Mouse (Mus musculus) thymus, adult 2 months (tissue): Measurements from ENCODE around the gene Rgs12. TPM values are rescaled to one million over a fixed set of nuclear protein-coding genes. Genes with fewer than 3 reads are reported as not detected.

ENCODE experiments used
- DNase-seq: peaks from one replicate; pipeline ENCODE4 v3.0.0; 2021
- H3K27ac ChIP-seq: fragments of 200-500 bp; 2 replicates; pipeline ENCODE4 v1.5.1; 2012; ENCODE audit warnings: low read length, control low read depth; ENCODE audit not compliant: control insufficient read depth, insufficient read depth
- H3K27me3 ChIP-seq: fragments of 200-500 bp; 2 replicates; pipeline ENCODE4 v1.6.1; 2012; ENCODE audit warnings: mild to moderate bottlenecking, low read length, moderate library complexity, mixed read lengths; ENCODE audit not compliant: control insufficient read depth, insufficient read depth
- H3K36me3 ChIP-seq: fragments of 200-500 bp; 2 replicates; pipeline ENCODE4 v1.6.1; 2012; ENCODE audit warnings: mild to moderate bottlenecking, low read length, moderate library complexity; ENCODE audit not compliant: control insufficient read depth, insufficient read depth
- H3K4me1 ChIP-seq: fragments of 200-500 bp; replicated peaks from 2 replicates; pipeline ENCODE4 v1.6.1; 2012; ENCODE audit warnings: low read length; ENCODE audit not compliant: control insufficient read depth, insufficient read depth
- H3K4me3 ChIP-seq: fragments of 200-500 bp; 2 replicates; pipeline ENCODE4 v1.5.1; 2012; ENCODE audit warnings: mild to moderate bottlenecking, low read length, control low read depth, moderate library complexity; ENCODE audit not compliant: control insufficient read depth, insufficient read depth
- CTCF ChIP-seq: fragments of 200-500 bp; IDR thresholded peaks from 2 replicates; pipeline ENCODE4 v1.5.1; 2012; ENCODE audit warnings: mild to moderate bottlenecking, control low read depth, low read length, moderate library complexity, borderline replicate concordance; ENCODE audit not compliant: control insufficient read depth, poor library complexity, insufficient read depth; ENCODE audit errors: extremely low read depth
- POLR2A ChIP-seq: fragments of 200-500 bp; IDR thresholded peaks from 2 replicates; pipeline ENCODE4 v1.6.1; 2012; ENCODE audit warnings: mild to moderate bottlenecking, low read length, control low read depth, moderate library complexity; ENCODE audit not compliant: control insufficient read depth, poor library complexity, insufficient read depth; ENCODE audit errors: extremely low read depth
- WGBS: fragments of 180-500 bp; shearing (Covaris S2); methylation state at CpG from one replicate; pipeline ENCODE4 v1.1.7; 2018; 5-methylcytosine and 5-hydroxymethylcytosine counted together
- polyA plus RNA-seq: library from polyadenylated mRNA; depleted of rRNA; stranded (reverse); fragments of >200 nt; gene quantifications from 2 replicates; pipeline ENCODE4 v1.2.3, GENCODE M21; 2012

Rgs12 gene
- polyA plus RNA-seq, 1 experiment = 51.7 TPM

DNA sequence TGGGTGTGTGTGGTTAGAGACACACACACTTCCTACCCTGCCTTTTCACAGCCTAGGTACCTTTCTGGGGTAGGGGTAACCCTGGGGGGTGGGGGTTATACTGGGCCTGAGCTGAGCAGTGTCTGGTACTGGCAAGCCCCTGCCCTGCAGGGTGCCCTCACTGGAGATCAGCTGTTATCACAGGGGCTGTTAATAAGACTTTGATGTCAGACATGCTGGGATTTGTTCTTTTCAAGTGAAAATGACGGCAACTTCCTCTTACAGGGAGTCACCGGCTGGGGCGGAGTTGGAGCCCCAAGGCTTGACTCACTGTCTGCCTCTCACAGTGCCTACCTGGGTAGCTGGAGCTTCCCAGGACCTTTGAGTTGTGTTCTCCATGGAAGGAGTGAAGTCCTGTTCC lies 49.5 kb downstream of the Rgs12 start:
- Histone ChIP-seq H3K27ac (no peak overlapping the region), H3K27me3 (no peaks in the 10 kb centered on the region), H3K4me3 (no peak overlapping the region), H3K4me1 (no peaks in the 10 kb centered on the region), H3K36me3 (no peaks in the 10 kb centered on the region)
- no peak for TF ChIP-seq POLR2A
- WGBS = 47% methylated on average over 3 of the region's 3 CpGs
- DNase-seq = no peak

DNA sequence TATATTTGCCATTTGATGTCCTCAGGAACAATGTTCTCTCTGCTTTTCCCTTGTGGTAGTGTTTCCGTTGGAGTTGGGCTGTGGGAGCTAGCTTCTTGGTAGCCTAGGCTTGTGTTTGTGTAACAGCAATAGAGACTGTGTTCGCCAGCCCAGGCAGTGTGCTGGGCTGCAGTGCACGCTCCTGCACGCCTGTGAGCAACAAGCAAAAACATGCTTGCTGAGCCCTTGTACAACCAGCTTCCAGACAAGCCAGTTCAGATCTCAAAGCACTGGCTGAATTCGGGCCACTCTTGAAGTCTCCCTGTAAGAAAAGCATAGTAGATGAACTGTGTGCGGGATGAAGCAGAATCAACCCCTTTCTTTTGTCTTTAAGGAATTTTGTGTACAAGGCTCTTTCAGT lies 50.0 kb downstream of the Rgs12 start:
- Histone ChIP-seq H3K4me1 (no peaks in the 10 kb centered on the region), H3K36me3 (no peaks in the 10 kb centered on the region), H3K27me3 (no peaks in the 10 kb centered on the region), H3K4me3 (no peak overlapping the region), H3K27ac (no peak overlapping the region)
- TF ChIP-seq CTCF (no peak), POLR2A (no peak)
- WGBS = 95% methylated on average over 6 of the region's 6 CpGs
- DNase-seq = no peak

GRCm38 (mm10) chr5:35000323-35000722 lies 51.1 kb downstream of the Rgs12 start:
- no peak for DNase-seq
- Histone ChIP-seq H3K36me3 (no peaks in the 10 kb centered on the region), H3K4me3 (no peak overlapping the region), H3K4me1 (no peaks in the 10 kb centered on the region), H3K27ac (no peak overlapping the region), H3K27me3 (no peaks in the 10 kb centered on the region)
- TF ChIP-seq POLR2A = no peak
- no peak for TF ChIP-seq CTCF

- H3K27ac ChIP-seq = no peak overlapping the region
- TF ChIP-seq POLR2A (no peak), CTCF (no peak)
- no peak for DNase-seq
- H3K4me3 ChIP-seq = no peak overlapping the region
- no peaks in the 10 kb centered on the region for H3K27me3 ChIP-seq
- H3K36me3 ChIP-seq = no peaks in the 10 kb centered on the region
- whole genome bisulfite sequencing = 47% methylated on average over 3 of the region's 3 CpGs
- peaks cover 3% of the 10 kb centered on the region; the same call in 1 of the 2 replicates for H3K4me1 ChIP-seq
Observed at GRCm38 (mm10) chr5:35001144-35001543, 51.9 kb downstream of the Rgs12 start.

DNA sequence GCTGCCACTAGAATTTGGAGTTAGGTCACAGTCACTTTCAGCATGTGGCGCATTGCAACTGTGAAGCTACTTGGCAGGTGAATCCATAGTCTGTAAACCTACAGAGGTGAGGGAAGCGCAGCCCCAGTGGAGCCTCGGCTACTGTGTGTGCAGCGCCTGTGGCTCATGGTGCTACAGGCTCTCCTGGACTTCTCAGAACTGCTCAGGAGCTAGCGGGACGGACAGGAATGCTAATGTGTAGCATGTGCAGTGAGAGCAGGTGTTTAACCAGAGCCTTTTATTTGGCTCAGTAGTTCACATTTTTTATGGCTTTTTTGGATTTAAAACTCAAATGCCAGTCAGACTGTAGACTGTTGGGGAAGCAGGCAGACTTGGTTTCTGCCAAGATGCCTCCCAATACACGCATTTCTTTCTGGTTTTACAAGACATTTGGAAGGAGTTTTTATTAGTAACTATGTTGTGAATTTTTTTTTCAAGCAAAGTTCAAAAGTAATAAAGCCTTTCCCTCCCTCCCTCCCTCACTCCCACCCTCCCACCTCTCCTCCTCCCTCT lies 54.4 kb downstream of the Rgs12 start:
- H3K4me3 ChIP-seq = no peak overlapping the region
- peaks cover 7% of the 10 kb centered on the region; the same call in 1 of the 2 replicates for H3K4me1 ChIP-seq
- no peak for DNase-seq
- 96% methylated on average over 7 of the region's 7 CpGs for WGBS
- H3K36me3 ChIP-seq = no peaks in the 10 kb centered on the region
- H3K27me3 ChIP-seq = no peaks in the 10 kb centered on the region
- H3K27ac ChIP-seq = no peak overlapping the region
- no peak for TF ChIP-seq CTCF
- TF ChIP-seq POLR2A = no peak

GRCm38 (mm10) chr5:35004769-35005168 lies 55.5 kb downstream of the Rgs12 start:
- H3K4me1 ChIP-seq = peaks cover 7% of the 10 kb centered on the region; the same call in 1 of the 2 replicates
- H3K27me3 ChIP-seq = no peaks in the 10 kb centered on the region
- H3K4me3 ChIP-seq = no peak overlapping the region
- no peak overlapping the region for H3K27ac ChIP-seq
- WGBS = 93% methylated on average over 2 of the region's 2 CpGs
- DNase-seq = no peak
- TF ChIP-seq CTCF = no peak
- TF ChIP-seq POLR2A = no peak
- H3K36me3 ChIP-seq = no peaks in the 10 kb centered on the region

GRCm38 (mm10) chr5:35005659-35006058 lies 56.4 kb downstream of the Rgs12 start:
- 95% methylated on average over 3 of the region's 3 CpGs for WGBS
- H3K27ac ChIP-seq = no peak overlapping the region
- no peaks in the 10 kb centered on the region for H3K27me3 ChIP-seq
- H3K4me3 ChIP-seq = no peak overlapping the region
- no peak for TF ChIP-seq POLR2A
- no peak for TF ChIP-seq CTCF
- H3K36me3 ChIP-seq = no peaks in the 10 kb centered on the region
- peaks cover 7% of the 10 kb centered on the region; the same call in 1 of the 2 replicates for H3K4me1 ChIP-seq
- DNase-seq = no peak
